Mouse (Mus musculus) ovary, postnatal 14 days (tissue): ENCODE measurements around the gene 5830411N06Rik.

Experiments
- DNase-seq: peaks from one replicate; pipeline ENCODE4 v3.0.0; 2022; ENCODE audit warnings: low spot score

5830411N06Rik gene

DNA sequence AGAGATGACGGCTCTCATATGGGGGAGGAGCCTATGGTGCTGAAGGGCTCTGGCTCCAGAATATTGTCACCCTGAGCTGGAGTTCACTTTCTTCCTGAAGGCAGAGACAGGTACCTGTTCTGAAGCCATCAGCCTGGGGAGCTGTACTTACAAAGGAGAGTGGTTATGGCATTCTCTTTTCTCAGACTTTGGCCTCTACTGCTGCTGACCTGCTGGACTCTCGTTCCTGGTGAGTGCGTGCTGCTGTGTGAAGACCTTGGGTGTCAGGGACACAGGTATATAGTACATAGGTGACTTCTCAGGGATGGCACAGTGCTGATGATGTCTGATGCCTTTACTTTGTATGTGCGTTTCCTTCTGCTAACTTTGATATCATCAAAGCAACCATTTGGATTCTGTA is at the start of gene 5830411N06Rik:
5830411N06Rik (plus strand) TSS at position 69 of the 400 bp plus-strand sequence.
- DNase-seq: no peak

DNA sequence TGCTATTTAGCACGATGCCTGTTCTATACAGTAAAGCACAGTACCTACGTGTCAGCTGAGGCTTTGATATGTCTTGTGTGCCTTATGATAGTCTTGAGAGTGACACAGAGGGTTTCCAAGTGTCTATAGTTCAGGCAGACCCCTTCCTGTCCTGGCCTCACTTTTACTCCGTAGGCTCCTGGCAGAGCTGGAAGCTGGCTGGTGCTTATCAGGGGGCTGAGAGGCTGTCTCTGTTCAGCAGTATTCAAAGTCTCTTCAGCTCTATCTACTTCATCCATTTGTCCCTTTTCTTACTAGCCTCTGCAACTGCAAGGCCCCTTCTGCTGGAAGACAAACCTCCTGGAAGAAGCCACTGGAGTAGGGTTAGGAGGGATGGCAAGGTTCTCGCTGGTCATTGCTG is 46.0 kb upstream of the 5830411N06Rik start:
- no peak for DNase-seq

DNA sequence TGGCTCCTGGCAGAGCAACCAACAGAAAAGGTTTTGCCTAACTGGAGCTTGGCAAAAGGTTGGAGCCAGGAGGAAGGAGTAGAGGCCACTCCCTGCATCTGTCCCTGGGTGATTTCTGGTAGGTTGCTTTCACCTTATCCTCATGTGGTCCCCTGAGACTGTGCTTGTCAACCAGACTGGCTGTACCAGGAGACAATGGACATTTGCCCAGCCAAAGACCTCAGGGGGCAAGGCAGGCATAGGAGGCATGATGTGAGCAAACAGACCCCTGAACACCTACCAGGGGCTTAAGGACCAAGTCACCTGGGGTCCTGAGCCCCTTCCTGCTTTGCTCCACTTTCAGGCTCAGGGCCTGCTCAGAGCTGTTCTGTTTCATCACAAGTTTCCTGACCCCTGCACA is 41.2 kb upstream of the 5830411N06Rik start, which contains the start of gene Olfr524:
Olfr524 (minus strand) TSS at position 101 of the 400 bp plus-strand sequence.
- no peak for DNase-seq

DNA sequence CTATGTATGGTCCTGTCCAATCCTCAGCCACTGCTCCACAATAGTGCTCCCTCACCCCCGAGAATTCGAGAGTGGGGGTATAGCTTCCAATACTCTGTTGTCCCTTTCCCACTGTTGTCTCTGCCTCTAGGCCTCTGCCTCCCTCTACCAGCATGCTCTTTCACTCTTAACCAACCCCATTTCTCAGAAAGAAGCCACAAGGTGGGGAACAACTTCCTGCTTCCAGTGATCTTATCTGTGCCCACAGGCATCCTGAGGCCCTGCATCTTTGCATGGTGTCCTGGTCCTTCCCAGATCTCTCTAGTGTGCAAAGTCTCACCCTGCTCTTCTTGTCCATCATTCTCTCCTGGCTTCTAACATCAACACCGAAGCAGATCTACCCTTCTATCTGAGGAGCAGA is 40.2 kb upstream of the 5830411N06Rik start:
- DNase-seq: no peak

DNA sequence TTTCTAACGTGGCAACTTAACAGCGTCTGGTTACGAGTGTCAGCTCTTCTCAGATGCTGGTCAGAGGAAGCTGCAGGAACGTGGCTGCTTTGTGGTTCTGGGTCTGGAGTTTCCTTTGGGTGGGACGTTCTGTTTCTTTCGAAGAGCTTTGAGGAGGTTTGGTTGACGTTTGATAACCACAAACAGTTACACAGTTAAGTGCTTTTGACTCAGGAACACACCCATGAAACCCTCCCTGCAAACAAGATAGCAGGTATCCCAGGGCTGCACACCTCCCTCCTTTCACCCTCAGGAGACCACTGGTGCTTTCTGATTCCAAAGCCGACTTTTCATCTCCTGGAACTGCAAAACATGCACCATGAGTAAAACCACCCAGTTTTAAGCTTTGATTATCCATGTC is 38.9 kb upstream of the 5830411N06Rik start:
- DNase-seq: no peak

DNA sequence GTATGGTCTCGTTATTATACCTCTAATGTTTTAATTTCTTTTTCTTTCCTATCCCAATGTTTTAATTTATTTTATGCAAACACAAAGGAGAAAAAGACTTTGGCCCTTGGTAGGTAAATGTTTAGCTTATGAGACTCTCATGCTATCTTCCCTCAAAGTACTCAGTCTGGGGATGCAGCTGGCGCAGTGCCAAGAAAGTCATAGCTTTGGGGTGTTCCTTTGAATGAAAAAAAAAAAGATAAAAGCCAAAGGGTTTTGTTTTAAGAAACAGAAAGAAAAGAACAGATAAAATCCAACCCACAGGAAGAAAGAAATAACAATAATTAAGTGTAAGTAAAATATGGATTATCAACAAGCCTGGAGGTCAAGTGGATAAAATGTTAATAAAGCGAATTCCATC is 38.4 kb upstream of the 5830411N06Rik start:
- DNase-seq: no peak

DNA sequence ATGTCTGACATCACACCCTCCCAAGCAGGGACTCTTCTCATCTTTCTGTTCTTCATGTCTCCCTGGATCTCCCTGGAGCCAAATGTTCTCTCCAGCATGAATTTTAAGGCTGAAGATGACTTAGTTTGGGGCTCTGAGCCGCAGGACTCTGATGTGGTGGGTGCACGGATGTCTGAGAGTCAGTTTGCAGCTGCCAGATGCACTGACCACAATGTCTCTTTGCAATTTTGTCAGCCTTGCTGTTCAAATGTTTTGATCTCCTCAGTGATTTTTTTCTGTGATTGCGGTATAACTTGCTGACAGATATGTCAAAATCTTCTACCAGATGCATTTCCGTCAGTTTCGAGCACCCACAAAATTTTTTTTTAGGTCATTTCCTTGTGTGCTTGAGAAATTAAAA is 33.2 kb upstream of the 5830411N06Rik start:
- DNase-seq: no peak

DNA sequence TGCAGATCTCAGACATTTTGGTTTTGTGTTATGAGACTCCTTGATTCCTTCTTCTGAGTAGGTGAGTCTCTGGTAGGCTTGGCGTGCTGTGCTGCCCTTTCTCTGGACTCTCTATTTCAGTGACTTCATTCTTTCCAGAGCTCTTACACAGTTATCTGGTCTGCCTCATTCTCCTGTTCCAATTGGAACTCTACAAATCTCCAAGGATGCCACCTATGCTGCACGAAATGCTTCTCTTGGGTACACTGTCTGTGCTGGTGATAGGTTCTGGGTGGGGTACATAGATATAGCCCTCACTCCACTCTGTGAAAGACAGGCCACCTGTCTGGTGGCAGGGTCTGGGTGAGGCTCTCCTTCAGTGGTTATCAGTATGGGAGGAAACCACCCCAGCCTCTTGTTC is 29.1 kb upstream of the 5830411N06Rik start, which contains the start of gene Cd163l1:
Cd163l1 (plus strand) TSS at position 301 of the 400 bp plus-strand sequence.
- no peak for DNase-seq

DNA sequence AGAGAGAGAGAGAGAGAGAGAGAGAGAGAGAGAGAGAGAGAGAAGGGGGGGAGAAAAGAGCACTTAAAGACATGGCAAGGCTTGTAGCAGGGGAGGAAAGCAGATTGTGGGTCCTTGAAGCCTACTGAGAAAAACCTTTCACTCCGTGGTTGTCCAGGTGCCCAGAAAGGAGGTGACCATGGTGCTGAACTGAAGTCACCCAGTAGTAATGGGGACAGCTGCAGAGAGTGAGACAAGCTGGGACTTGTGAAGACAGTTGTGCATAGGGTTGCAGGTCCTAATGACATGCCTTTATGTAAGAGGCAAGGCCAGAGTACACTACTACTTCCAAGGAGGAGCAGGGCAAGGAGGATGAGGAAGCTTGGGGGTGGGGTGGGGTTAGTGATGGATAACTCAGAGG is 27.8 kb upstream of the 5830411N06Rik start:
- no peak for DNase-seq

DNA sequence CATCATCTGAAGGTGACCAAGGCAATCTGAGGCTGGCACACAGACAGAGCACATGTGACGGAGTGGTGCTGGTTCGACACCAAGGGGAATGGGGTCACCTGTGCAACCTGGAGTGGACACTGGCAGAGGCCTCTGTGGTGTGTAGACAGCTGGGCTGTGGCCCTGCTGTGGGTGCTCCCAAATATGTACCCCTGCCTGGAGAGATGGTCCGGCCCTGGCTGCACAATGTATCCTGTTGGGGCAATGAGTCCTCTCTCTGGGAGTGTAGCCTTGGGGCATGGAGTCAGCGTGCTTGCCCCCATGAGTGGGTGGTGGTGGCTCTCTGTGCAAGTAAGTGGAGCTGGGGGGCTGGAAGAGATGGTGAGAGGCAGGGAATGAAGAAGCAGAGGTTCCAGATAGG is 26.7 kb upstream of the 5830411N06Rik start:
- DNase-seq: no peak

DNA sequence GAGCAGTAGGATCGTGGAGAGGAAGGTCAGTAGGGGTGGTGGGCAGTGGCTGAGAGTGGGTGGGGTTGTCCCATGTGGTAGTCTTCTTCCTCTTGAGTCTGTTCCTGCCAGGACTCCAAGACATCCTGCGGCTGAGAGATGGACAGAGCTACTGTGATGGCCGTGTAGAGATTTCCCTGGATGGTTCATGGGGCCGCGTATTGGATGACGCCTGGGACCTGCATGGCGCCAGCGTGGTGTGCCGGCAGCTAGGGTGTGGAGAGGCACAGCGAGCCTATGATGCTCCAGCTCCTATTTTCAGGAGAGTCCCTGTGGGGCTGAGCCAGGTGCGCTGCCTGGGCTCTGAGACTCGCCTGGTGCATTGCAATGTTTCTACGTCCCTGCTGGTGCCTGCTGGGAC is 22.9 kb upstream of the 5830411N06Rik start:
- no peak for DNase-seq

DNA sequence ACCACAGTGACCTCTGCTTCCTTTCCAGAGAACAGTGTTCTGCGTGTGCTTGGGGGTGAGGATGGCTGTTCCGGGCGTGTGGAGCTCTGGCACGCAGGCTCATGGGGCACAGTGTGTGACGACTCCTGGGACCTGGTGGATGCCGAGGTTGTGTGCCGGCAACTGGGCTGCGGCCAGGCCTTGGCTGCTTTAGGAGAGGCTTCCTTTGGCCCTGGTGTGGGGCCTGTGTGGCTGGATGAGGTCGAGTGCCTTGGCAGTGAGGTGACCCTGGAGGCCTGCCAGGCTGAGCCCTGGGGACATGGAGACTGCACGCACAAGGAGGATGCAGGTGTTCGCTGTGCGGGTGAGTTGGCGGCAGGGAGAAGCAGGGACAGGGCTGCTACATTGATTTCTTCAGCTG is 18.6 kb upstream of the 5830411N06Rik start:
- no peak for DNase-seq

DNA sequence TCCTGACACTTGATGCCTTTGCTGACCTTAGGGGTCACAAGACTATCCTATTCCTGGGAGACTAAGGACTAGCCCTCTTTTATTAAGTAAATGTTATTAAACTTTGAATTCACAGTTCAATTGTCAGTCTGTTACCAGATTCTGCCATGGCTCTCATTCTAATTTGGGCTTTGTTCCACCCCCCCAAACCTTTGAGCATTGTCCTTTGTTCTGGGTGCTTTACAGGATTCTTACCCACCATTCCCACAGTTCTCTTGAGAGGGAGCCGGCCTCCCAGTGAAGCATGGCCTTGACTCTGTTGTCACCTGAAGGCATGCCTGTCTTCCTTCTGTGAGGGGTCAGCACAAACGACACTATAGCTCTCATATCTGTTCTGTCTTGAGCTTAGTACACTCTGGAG is 16.1 kb upstream of the 5830411N06Rik start:
- DNase-seq: no peak

DNA sequence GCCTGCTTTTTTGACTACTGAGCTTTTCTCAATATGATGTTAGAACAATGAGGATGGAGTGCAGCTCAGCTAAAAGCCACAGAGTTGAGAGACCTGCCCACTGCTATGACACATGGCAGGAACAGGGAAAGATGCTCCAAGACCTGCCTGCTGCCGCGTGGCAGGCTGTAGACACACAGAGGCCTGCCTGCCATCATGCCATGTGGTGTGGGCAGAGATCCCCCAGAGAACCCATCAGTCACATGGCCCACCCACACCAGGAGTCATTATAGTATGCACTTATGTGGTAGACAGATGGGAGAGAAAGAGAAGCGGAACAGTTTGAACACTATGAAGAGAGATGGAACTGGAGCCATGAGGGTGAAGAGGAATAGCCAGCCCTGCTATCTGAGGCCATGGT is 13.4 kb upstream of the 5830411N06Rik start:
- DNase-seq: no peak

DNA sequence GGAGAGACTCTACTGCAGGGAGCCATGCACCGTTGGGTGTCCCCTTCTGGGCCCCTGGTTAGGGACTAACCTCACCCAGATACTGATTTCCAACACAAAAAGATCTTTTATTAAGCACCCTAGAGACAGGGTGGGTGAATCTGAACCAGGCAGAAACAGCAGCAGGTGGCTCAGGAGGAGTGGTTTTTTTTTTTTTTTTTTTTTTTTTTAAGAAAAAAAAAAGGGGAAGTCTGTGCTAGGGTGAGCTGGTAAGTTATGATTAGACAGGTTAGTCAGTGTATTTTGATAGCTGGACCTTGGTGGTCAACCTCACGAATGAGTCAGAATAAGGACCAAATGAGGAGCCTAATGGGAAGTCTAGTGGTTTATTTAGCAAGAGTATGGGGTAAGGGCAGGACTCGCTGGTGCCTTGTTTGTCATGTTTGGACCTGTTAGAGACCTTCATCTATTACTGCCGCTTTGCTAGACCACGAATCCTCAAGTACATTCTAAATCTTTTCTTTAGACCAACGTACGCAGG is 6.8 kb downstream of the 5830411N06Rik start:
- no peak for DNase-seq

DNA sequence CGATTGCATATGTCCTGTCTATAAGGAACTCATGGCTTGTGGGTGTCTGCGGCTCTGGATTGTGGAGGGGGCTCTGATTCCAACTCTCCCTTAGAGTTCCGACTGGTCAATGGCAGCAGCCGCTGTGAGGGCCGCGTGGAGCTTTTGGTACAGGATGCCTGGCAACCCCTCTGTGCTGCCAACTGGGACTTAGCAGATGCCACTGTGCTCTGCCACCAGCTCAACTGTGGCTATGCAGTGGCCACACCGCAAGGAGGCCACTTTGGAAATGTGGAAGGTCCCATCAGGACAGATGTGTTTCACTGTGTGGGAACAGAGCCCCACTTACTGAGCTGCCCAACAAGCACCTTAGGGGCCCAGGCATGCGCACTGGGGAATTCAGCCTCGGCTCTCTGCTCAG is 48.7 kb downstream of the 5830411N06Rik start:
- DNase-seq: no peak

DNA sequence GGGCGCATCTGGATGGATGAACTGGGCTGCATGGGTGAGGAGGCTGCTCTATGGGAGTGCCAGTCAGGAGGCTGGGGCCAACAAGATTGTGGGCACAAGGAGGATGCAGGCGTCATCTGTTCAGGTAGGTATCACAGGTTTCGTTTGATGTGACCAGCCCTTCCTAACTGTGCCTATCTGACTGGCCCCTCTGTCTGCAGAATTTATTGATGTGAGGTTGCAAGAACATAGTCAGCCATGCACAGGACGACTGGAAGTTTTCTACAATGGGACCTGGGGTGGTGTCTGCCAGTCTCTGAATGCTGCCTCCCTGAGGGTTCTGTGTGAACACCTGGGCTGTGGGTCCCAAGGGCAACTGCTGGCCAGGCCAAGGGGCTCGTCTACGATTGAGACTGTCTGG is 49.8 kb downstream of the 5830411N06Rik start:
- DNase-seq: no peak

DNA sequence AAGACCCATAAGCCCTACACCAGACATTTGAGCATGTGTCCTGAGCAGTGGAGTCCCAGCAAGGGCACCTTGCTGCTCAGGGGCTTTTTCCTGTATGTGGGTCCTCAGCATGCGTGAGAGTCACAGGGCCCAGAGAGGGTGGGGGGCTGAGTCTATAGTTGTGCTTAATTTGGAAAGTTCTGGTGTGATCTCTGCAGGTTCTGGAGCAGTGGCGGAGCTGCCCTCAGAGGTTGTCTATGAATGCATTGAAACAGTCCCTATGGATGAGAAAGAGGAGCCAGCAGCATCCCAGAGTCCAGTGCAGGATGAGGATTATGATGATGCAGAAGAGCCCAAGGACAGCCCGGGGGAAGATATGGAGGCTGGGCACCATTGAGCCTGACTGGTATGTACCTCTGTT is 52.3 kb downstream of the 5830411N06Rik start:
- DNase-seq: no peak

DNA sequence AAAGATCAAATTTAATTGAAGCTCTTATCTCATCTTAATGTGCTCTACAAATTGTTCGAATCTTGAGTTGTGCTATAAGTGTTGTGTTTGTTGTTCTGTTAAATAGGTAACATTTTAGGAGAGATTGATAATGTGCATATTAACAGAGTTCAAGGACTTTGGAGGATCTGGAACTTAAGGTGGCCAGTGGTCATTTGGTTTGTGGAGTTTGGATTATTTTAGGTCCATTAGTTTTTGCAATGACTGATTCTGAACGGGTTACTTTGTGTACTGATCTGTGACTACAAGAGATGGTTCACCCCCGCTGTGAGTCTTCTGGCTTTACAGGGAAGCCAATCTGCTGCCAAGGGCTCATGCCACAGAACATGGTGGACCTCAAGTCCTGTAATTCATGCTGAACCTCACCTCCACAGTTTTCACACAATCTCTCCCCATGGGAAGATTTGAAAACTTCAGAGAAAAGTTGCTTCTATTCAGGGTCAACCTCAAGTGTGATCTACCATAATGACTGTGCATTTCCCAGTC is 72.8 kb downstream of the 5830411N06Rik start:
- no peak for DNase-seq

DNA sequence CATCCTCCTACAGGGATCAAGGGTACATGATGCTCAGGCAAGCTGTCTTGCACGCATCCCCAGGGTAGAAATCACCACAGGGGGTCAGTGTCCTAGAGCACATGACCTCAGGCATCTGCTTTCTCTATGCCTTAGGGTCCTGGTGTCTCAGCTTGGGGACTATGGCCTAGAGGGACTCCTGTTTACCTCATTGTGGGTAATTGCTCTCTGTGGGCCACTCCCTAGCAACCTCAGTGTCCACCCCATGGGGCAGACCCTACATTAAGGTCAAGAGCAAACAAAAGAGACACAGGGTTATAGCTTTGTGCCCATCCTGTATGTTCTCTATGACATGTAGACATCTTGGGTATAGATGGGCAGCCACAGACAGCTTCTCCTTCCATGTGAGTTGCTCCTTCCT is 73.5 kb downstream of the 5830411N06Rik start, which contains the start of gene Olfr525:
Olfr525 (plus strand) TSS at position 301 of the 400 bp plus-strand sequence.
- no peak for DNase-seq

DNA sequence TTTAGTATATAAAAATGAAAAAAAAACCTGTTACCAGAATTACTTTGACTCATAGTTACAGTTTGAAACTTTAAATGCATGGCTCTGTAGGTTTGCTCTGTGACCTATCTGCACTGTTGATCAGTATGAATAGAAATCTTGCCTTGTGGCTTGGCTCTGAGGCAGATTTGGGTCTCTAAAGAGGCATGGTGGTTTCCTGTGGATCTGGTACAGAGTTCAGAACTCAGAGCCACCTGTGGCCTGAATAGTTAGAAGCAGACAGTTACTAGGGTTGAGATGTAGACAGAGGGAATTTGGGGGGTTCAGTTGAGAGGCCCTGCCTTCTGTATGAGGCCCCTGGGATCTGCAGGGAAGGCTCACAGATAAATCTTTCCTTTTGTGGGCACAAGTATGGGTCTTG is 74.1 kb downstream of the 5830411N06Rik start:
- DNase-seq: no peak

DNA sequence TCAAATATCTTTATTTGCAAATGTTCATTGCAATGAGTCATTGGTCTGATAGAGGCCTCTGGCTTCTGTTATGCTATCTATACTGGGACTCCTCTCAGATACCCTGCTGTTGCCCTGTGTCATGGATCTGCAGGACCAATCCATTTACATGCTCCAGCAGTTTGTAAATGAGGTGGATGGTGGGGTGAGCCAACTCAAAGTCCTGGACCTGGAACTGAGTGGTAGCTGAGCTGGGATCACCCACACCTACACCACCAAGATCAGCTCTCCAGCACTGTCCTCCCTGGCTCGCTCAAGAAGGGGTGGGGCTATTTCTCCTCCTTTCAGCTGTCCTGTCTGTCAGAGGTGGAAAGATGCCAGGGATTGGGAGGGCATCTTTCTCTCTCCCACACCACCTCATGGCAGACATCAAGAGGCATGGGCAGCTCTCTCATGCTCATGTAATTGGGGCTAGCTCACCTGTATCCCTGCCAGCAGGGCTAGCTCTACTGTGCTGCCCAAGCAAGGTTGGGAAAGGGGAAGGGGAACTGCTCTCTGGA is 82.8 kb downstream of the 5830411N06Rik start:
- DNase-seq: no peak

DNA sequence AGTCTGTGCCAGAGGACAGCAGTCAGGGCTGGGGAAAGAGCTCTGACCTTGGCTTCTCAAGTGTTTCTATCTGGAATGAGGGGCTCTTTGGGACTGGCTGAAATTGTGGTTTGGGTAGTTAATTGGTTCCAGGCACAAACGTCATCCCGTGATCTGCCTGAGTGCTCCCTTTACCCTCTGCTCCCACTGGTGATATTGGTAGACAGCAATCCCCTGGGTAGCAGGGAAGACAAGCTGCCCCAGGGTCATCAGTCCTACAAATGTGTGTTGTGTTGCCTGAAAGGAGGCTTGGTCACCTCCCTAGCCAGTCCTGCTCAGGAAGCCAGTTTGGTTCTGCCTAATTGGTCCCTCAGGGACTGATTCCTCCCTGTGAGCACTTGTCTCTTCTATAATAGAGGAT is 86.6 kb downstream of the 5830411N06Rik start, which contains the start of gene Olfr527:
Olfr527 (plus strand) TSS at position 301 of the 400 bp plus-strand sequence.
- DNase-seq: no peak
